Mouse (Mus musculus): Measurements from ENCODE around the gene Tpo. TPM values are rescaled to one million over a fixed set of nuclear protein-coding genes. Genes with fewer than 3 reads are reported as not detected.

The Tpo gene
- polyA plus RNA-seq, 1 experiment from 2014 or later = 0.08 TPM

- ATAC-seq (ENCODE audit: insufficient number of reproducible peaks, low FRiP score, low TSS enrichment, low read depth) = peak; percentile 40; the same call in 1 of the 2 replicates
- Histone ChIP-seq H3K27me3 (no peaks in the 10 kb centered on the region), H3K4me2 (replicated peaks) (no peak overlapping the region), H3K27ac (replicated peaks) (no peak overlapping the region), H3K9me3 (replicated peaks) (no peaks in the 10 kb centered on the region), H3K36me3 (no peaks in the 10 kb centered on the region), H3K9ac (no peak overlapping the region), H3K4me1 (peaks cover 22% of the 10 kb centered on the region), H3K4me3 (replicated peaks) (no peak overlapping the region)
- 76% methylated on average over 4 of the region's 4 CpGs for WGBS
Observed at GRCm38 (mm10) chr12:30036569-30037055, 95.8 kb downstream of the Tpo start.

- H3K9me3 ChIP-seq (replicated peaks) = no peaks in the 10 kb centered on the region
- no peaks in the 10 kb centered on the region for H3K27me3 ChIP-seq
- H3K9ac ChIP-seq = no peak overlapping the region
- no peak overlapping the region for H3K4me3 ChIP-seq (replicated peaks)
- H3K4me1 ChIP-seq = peaks cover 22% of the 10 kb centered on the region
- H3K36me3 ChIP-seq = no peaks in the 10 kb centered on the region
- ATAC-seq (ENCODE audit: insufficient number of reproducible peaks, low FRiP score, low TSS enrichment, low read depth) = no peak
- H3K4me2 ChIP-seq (replicated peaks) = no peak overlapping the region
- no peak overlapping the region for H3K27ac ChIP-seq (replicated peaks)
Observed at GRCm38 (mm10) chr12:30035841-30036568, 96.4 kb downstream of the Tpo start.

GRCm38 (mm10) chr12:30035406-30035805 is 97.0 kb downstream of the Tpo start:
- WGBS = 41% methylated on average over 1 of the region's 1 CpGs
- peaks cover 22% of the 10 kb centered on the region for H3K4me1 ChIP-seq
- H3K27me3 ChIP-seq = no peaks in the 10 kb centered on the region
- no peak overlapping the region for H3K4me3 ChIP-seq (replicated peaks)
- H3K9ac ChIP-seq = no peak overlapping the region
- no peaks in the 10 kb centered on the region for H3K9me3 ChIP-seq (replicated peaks)
- H3K4me2 ChIP-seq (replicated peaks) = no peak overlapping the region
- no peak overlapping the region for H3K27ac ChIP-seq (replicated peaks)
- no peak for ATAC-seq (ENCODE audit: insufficient number of reproducible peaks, low FRiP score, low TSS enrichment, low read depth)
- H3K36me3 ChIP-seq = no peaks in the 10 kb centered on the region

GRCm38 (mm10) chr12:30034681-30035080 is 97.7 kb downstream of the Tpo start:
- H3K36me3 ChIP-seq = no peaks in the 10 kb centered on the region
- H3K4me1 ChIP-seq = peaks cover 22% of the 10 kb centered on the region
- H3K9ac ChIP-seq = no peak overlapping the region
- no peak overlapping the region for H3K4me2 ChIP-seq (replicated peaks)
- WGBS = 70% methylated on average over 5 of the region's 5 CpGs
- no peaks in the 10 kb centered on the region for H3K27me3 ChIP-seq
- no peak overlapping the region for H3K27ac ChIP-seq (replicated peaks)
- H3K9me3 ChIP-seq (replicated peaks) = no peaks in the 10 kb centered on the region
- ATAC-seq (ENCODE audit: insufficient number of reproducible peaks, low FRiP score, low TSS enrichment, low read depth) = no peak
- H3K4me3 ChIP-seq (replicated peaks) = no peak overlapping the region

GRCm38 (mm10) chr12:30030571-30030970 is 101.9 kb downstream of the Tpo start:
- no peaks in the 10 kb centered on the region for H3K9me3 ChIP-seq (replicated peaks)
- no peaks in the 10 kb centered on the region for H3K36me3 ChIP-seq
- 73% methylated on average over 5 of the region's 5 CpGs for WGBS
- H3K9ac ChIP-seq = no peak overlapping the region
- no peak overlapping the region for H3K27ac ChIP-seq (replicated peaks)
- no peaks in the 10 kb centered on the region for H3K27me3 ChIP-seq
- ATAC-seq (ENCODE audit: insufficient number of reproducible peaks, low FRiP score, low TSS enrichment, low read depth) = no peak
- H3K4me1 ChIP-seq = peaks cover 7% of the 10 kb centered on the region; the same call in 1 of the 2 replicates
- no peak overlapping the region for H3K4me2 ChIP-seq (replicated peaks)
- no peak overlapping the region for H3K4me3 ChIP-seq (replicated peaks)

- Histone ChIP-seq H3K27me3 (no peaks in the 10 kb centered on the region), H3K9ac (no peak overlapping the region), H3K4me3 (replicated peaks) (no peak overlapping the region), H3K4me1 (peaks cover 12% of the 10 kb centered on the region; the same call in 1 of the 2 replicates), H3K9me3 (replicated peaks) (no peaks in the 10 kb centered on the region), H3K4me2 (replicated peaks) (no peak overlapping the region), H3K27ac (replicated peaks) (no peak overlapping the region), H3K36me3 (no peaks in the 10 kb centered on the region)
- WGBS = 72% methylated on average over 1 of the region's 1 CpGs
- no peak for ATAC-seq (ENCODE audit: insufficient number of reproducible peaks, low FRiP score, low TSS enrichment, low read depth)
Observed at GRCm38 (mm10) chr12:30029111-30029510, 103.3 kb downstream of the Tpo start.

- Histone ChIP-seq H3K27me3 (no peaks in the 10 kb centered on the region), H3K4me2 (replicated peaks) (no peak overlapping the region), H3K4me3 (replicated peaks) (no peak overlapping the region), H3K27ac (replicated peaks) (no peak overlapping the region), H3K36me3 (no peaks in the 10 kb centered on the region), H3K4me1 (peaks cover 12% of the 10 kb centered on the region; the same call in 1 of the 2 replicates), H3K9ac (no peak overlapping the region), H3K9me3 (replicated peaks) (no peaks in the 10 kb centered on the region)
- no peak for ATAC-seq (ENCODE audit: insufficient number of reproducible peaks, low FRiP score, low TSS enrichment, low read depth)
- WGBS = 34% methylated on average over 3 of the region's 3 CpGs
Observed at GRCm38 (mm10) chr12:30027721-30028340, 104.6 kb downstream of the Tpo start.

GRCm38 (mm10) chr12:30024264-30024825 is 108.1 kb downstream of the Tpo start:
- Histone ChIP-seq H3K4me3 (replicated peaks) (no peak overlapping the region), H3K27ac (replicated peaks) (peak overlapping the region; percentile 22; the same call in 1 of the 2 replicates), H3K4me2 (replicated peaks) (no peak overlapping the region), H3K9ac (no peak overlapping the region), H3K9me3 (replicated peaks) (no peaks in the 10 kb centered on the region), H3K27me3 (no peaks in the 10 kb centered on the region), H3K4me1 (peaks cover 12% of the 10 kb centered on the region; the same call in 1 of the 2 replicates), H3K36me3 (no peaks in the 10 kb centered on the region)
- WGBS = 53% methylated on average over 2 of the region's 2 CpGs
- 0 out of 2 replicates have a peak, but pooled peaks have one; percentile 30 for ATAC-seq (ENCODE audit: insufficient number of reproducible peaks, low FRiP score, low TSS enrichment, low read depth)

GRCm38 (mm10) chr12:30023491-30023890 is 108.9 kb downstream of the Tpo start:
- Histone ChIP-seq H3K27me3 (no peaks in the 10 kb centered on the region), H3K9ac (no peak overlapping the region), H3K4me2 (replicated peaks) (no peak overlapping the region), H3K4me3 (replicated peaks) (no peak overlapping the region), H3K36me3 (0 out of 2 replicates have a peak, but pooled peaks cover under 1% of the 10 kb centered on the region), H3K27ac (replicated peaks) (no peak overlapping the region), H3K4me1 (peaks cover 12% of the 10 kb centered on the region; the same call in 1 of the 2 replicates), H3K9me3 (replicated peaks) (no peaks in the 10 kb centered on the region)
- no peak for ATAC-seq (ENCODE audit: insufficient number of reproducible peaks, low FRiP score, low TSS enrichment, low read depth)
- WGBS = 20% methylated on average over 3 of the region's 3 CpGs

- Histone ChIP-seq H3K9me3 (replicated peaks) (no peaks in the 10 kb centered on the region), H3K4me1 (peaks cover 10% of the 10 kb centered on the region; the same call in 1 of the 2 replicates), H3K36me3 (peaks cover 20% of the 10 kb centered on the region), H3K4me3 (replicated peaks) (no peak overlapping the region), H3K27me3 (no peaks in the 10 kb centered on the region), H3K27ac (replicated peaks) (no peak overlapping the region), H3K4me2 (replicated peaks) (no peak overlapping the region), H3K9ac (no peak overlapping the region)
- no peak for ATAC-seq (ENCODE audit: insufficient number of reproducible peaks, low FRiP score, low TSS enrichment, low read depth)
Observed at GRCm38 (mm10) chr12:30020447-30020846, 112.0 kb downstream of the Tpo start.

- no peak overlapping the region for H3K4me3 ChIP-seq (replicated peaks)
- ATAC-seq (ENCODE audit: insufficient number of reproducible peaks, low FRiP score, low TSS enrichment, low read depth) = no peak
- H3K36me3 ChIP-seq = peaks cover 53% of the 10 kb centered on the region
Observed at GRCm38 (mm10) chr12:30017131-30017530, 115.3 kb downstream of the Tpo start.

More at GRCm38 (mm10) chr12:30017131-30017530, 115.3 kb downstream of the Tpo start:
- Histone ChIP-seq H3K27ac (replicated peaks) (no peak overlapping the region), H3K9ac (no peak overlapping the region), H3K9me3 (replicated peaks) (no peaks in the 10 kb centered on the region), H3K4me1 (0 out of 2 replicates have a peak, but pooled peaks cover 4% of the 10 kb centered on the region), H3K4me2 (replicated peaks) (no peak overlapping the region), H3K27me3 (no peaks in the 10 kb centered on the region)
- 82% methylated on average over 3 of the region's 3 CpGs for WGBS
